Mouse (Mus musculus): ENCODE measurements around the gene Nln. TPM values are rescaled to one million over a fixed set of nuclear protein-coding genes. Genes with fewer than 3 reads are reported as not detected.

The Nln gene
- polyA plus RNA-seq, 1 experiment = 57.6 TPM

DNA sequence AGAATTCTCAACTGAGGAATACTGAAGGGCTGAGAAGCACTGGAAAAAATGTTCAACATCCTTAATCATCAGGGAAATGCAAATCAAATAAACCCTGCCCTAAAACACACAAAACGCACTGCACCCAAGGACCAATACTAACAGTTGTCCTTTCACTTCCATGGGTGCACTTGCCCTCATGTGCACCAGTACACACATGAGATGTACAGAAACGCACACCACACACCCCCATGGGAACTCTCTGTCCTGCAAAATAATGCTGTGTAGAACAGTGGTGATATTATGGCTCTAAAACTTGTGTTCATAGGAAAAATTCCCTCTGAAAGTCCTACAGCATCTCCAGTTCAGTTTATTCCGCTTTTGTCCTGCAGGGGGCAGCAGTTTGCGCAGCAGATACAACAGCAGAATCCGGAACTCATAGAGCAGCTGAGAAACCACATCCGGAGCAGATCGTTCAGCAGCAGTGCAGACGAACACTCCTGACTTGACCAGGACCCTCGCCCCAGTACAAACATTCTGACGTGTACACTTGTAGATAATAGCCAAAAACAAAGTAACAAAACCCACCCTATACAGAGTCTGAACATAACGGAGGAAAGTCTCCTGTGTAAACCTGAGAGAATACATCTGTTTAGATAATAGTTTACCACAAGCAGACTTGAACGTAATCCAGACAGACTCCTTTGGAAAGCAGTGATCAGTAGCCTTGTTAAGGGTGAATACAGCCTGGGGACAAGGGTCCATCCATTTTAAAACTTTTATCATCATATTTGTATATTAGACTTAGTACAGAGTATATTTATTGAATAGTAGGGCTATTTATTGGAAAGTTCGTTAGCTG, 30.2 kb upstream of the Nln start:
- no peaks in the 10 kb centered on the region for H3K27me3 ChIP-seq (ENCODE audit: control insufficient read depth, insufficient read depth, low read length, poor library complexity, severe bottlenecking)
- H3K4me1 ChIP-seq (ENCODE audit: control insufficient read depth, insufficient read depth, low read length) = no peaks in the 10 kb centered on the region
- no peak overlapping the region; the same call in 1 of the 2 replicates for H3K4me3 ChIP-seq (ENCODE audit: low read depth, low read length)
- H3K9me3 ChIP-seq (replicated peaks; ENCODE audit: control insufficient read depth, insufficient read depth, low read length, poor library complexity, severe bottlenecking) = no peaks in the 10 kb centered on the region
- H3K27ac ChIP-seq (ENCODE audit: insufficient read depth, low read length) = no peak overlapping the region
- peaks cover 7% of the 10 kb centered on the region; the same call in 1 of the 2 replicates for H3K36me3 ChIP-seq (ENCODE audit: control insufficient read depth, insufficient read depth, low read length, poor library complexity, severe bottlenecking)
- TF ChIP-seq POLR2A (IDR thresholded peaks at IDR 0.05; ENCODE audit: insufficient read depth, low read length) (no peak), CTCF (IDR thresholded peaks at IDR 0.05; ENCODE audit: low read depth, low read length) (peak; percentile 79), EP300 (IDR thresholded peaks at IDR 0.05; ENCODE audit: insufficient read depth, low read depth, low read length) (no peak)
- H3K9ac ChIP-seq (ENCODE audit: low read depth, poor library complexity, severe bottlenecking) = no peak overlapping the region

DNA sequence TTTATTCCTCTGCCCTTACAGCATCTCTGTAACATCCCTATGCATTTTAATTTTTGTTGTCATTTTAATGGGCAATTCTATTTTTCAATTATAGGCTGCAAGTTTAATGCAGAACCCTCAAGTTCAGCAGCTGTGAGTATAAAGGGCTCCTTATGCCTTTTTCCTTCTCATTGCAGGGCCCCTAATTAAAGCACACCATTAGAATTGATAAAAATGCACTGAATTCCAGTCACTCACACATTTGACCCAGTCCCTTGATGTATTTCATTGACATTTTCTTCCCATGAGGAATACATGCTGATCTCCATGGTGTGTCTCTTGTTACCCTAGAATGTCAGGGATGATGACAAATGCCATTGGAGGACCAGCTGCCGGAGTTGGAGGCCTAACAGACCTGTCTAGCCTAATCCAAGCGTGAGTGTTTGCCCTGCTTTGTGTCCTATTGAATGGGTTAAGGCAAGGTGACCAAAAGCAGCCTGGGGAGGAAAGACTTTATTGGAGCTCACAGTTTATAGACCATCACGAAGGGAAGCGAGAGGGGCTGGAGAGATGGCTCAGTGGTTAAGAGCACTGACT, 25.2 kb upstream of the Nln start:
- TF ChIP-seq POLR2A (IDR thresholded peaks at IDR 0.05; ENCODE audit: insufficient read depth, low read length) = no peak
- TF ChIP-seq EP300 (IDR thresholded peaks at IDR 0.05; ENCODE audit: insufficient read depth, low read depth, low read length) = no peak
- no peak for TF ChIP-seq CTCF (IDR thresholded peaks at IDR 0.05; ENCODE audit: low read depth, low read length)
- Histone ChIP-seq H3K36me3 (ENCODE audit: control insufficient read depth, insufficient read depth, low read length, poor library complexity, severe bottlenecking) (no peaks in the 10 kb centered on the region), H3K27ac (ENCODE audit: insufficient read depth, low read length) (no peak overlapping the region), H3K4me3 (ENCODE audit: low read depth, low read length) (no peak overlapping the region), H3K9me3 (replicated peaks; ENCODE audit: control insufficient read depth, insufficient read depth, low read length, poor library complexity, severe bottlenecking) (no peaks in the 10 kb centered on the region), H3K9ac (ENCODE audit: low read depth, poor library complexity, severe bottlenecking) (no peak overlapping the region), H3K27me3 (ENCODE audit: control insufficient read depth, insufficient read depth, low read length, poor library complexity, severe bottlenecking) (no peaks in the 10 kb centered on the region), H3K4me1 (ENCODE audit: control insufficient read depth, insufficient read depth, low read length) (no peaks in the 10 kb centered on the region)

DNA sequence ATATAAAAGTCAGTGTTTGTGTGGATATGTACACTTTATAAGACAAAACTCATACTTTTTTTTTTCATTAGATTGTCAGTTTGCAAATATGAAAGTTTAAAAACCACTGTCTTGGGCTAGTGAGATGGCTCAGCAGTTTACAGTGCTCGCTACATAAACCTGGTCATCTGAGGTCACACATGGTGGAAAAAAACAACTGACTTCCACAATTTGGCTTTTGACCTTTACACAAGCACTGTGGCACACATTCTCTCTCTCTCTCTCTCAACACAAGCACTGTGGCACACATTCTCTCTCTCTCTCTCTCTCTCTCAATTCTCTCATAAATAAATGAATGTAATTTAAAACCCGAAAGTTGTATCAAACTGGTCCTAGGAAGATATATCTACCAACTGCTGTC, 23.1 kb upstream of the Nln start:
- H3K4me3 ChIP-seq (ENCODE audit: low read depth, low read length) = no peak overlapping the region
- no peak overlapping the region for H3K27ac ChIP-seq (ENCODE audit: insufficient read depth, low read length)
- H3K9me3 ChIP-seq (replicated peaks; ENCODE audit: control insufficient read depth, insufficient read depth, low read length, poor library complexity, severe bottlenecking) = no peaks in the 10 kb centered on the region
- no peak for TF ChIP-seq EP300 (IDR thresholded peaks at IDR 0.05; ENCODE audit: insufficient read depth, low read depth, low read length)
- no peak for TF ChIP-seq CTCF (IDR thresholded peaks at IDR 0.05; ENCODE audit: low read depth, low read length)
- no peak for TF ChIP-seq POLR2A (IDR thresholded peaks at IDR 0.05; ENCODE audit: insufficient read depth, low read length)
- no peaks in the 10 kb centered on the region for H3K36me3 ChIP-seq (ENCODE audit: control insufficient read depth, insufficient read depth, low read length, poor library complexity, severe bottlenecking)
- no peaks in the 10 kb centered on the region for H3K4me1 ChIP-seq (ENCODE audit: control insufficient read depth, insufficient read depth, low read length)
- no peaks in the 10 kb centered on the region for H3K27me3 ChIP-seq (ENCODE audit: control insufficient read depth, insufficient read depth, low read length, poor library complexity, severe bottlenecking)
- H3K9ac ChIP-seq (ENCODE audit: low read depth, poor library complexity, severe bottlenecking) = no peak overlapping the region

DNA sequence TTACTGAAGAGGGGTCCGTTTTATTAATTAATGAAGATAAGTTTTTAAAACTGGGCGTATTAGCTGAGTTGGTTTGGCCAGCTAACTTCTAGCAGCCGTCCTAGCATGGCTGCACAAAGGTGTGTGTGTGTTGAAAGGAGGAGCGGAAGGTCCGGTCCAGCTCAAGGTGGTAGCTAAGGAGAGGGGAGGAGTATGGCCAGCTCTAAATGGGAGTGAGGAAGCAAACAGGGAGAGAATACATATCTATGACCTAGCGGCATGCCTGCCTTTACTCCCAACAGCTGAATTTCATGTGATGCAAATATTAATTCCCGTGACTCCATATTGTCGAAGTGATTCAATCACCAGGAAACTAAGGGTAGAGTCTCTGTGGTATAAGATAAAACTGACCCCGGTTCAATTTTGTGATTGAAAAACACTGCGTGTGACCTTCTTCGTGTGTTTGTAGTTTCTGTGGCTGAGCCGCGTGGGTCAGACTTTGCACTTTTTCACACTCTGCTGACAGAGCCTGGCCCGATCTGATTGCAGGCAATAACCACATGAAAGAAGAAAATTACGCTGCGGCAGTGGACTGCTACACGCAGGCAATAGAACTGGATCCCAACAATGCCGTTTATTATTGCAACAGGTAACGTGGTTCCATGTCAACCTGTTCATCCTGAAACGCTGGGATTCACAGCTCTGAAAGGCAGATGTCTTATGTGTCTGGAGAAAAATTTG, 14.4 kb upstream of the Nln start:
- H3K36me3 ChIP-seq (ENCODE audit: control insufficient read depth, insufficient read depth, low read length, poor library complexity, severe bottlenecking) = no peaks in the 10 kb centered on the region
- H3K9me3 ChIP-seq (replicated peaks; ENCODE audit: control insufficient read depth, insufficient read depth, low read length, poor library complexity, severe bottlenecking) = no peaks in the 10 kb centered on the region
- TF ChIP-seq CTCF (IDR thresholded peaks at IDR 0.05; ENCODE audit: low read depth, low read length) (no peak), EP300 (IDR thresholded peaks at IDR 0.05; ENCODE audit: insufficient read depth, low read depth, low read length) (no peak), POLR2A (IDR thresholded peaks at IDR 0.05; ENCODE audit: insufficient read depth, low read length) (no peak)
- H3K27me3 ChIP-seq (ENCODE audit: control insufficient read depth, insufficient read depth, low read length, poor library complexity, severe bottlenecking) = no peaks in the 10 kb centered on the region
- no peaks in the 10 kb centered on the region for H3K4me1 ChIP-seq (ENCODE audit: control insufficient read depth, insufficient read depth, low read length)
- no peak overlapping the region for H3K4me3 ChIP-seq (ENCODE audit: low read depth, low read length)
- no peak overlapping the region for H3K27ac ChIP-seq (ENCODE audit: insufficient read depth, low read length)
- no peak overlapping the region for H3K9ac ChIP-seq (ENCODE audit: low read depth, poor library complexity, severe bottlenecking)

DNA sequence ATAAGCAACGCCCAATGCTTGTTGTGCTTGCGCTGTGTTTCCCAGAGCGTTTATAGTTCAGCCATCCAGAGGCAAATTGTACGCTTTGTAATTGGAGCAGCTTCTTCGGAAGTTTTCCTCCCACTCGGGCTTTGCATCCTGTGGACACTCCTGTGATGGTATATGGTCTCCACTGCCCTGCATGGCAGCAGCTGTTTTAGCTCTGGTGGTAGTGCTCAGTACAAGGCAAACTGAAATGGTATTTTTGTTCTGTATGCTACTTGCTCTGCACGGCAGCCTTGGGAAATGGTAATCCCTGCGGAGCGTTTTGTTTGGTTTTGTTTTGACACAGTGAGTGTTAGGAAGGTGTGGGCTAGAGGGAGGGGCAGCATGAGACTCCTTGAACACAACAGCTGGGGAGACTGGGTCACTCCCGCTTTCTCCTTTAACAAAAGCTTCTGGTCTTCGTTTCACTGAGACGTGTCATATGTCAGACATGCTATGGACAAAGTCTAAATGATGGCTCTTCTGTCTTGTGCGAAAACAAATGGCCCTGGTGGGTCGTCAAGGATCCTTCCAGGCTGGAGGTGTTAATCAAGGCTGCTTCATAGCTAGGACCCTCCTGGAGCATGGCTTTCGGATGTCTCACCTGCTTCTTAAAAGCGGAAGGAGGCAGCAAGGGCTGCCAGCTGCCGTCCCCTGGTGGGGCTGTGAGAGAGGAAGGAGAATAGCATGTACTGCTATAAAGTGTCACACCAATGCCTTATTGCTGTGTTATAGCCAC, 12.8 kb upstream of the Nln start:
- no peak overlapping the region for H3K9ac ChIP-seq (ENCODE audit: low read depth, poor library complexity, severe bottlenecking)
- no peak for TF ChIP-seq CTCF (IDR thresholded peaks at IDR 0.05; ENCODE audit: low read depth, low read length)
- TF ChIP-seq EP300 (IDR thresholded peaks at IDR 0.05; ENCODE audit: insufficient read depth, low read depth, low read length) = no peak
- TF ChIP-seq POLR2A (IDR thresholded peaks at IDR 0.05; ENCODE audit: insufficient read depth, low read length) = no peak
- no peaks in the 10 kb centered on the region for H3K36me3 ChIP-seq (ENCODE audit: control insufficient read depth, insufficient read depth, low read length, poor library complexity, severe bottlenecking)
- no peaks in the 10 kb centered on the region for H3K4me1 ChIP-seq (ENCODE audit: control insufficient read depth, insufficient read depth, low read length)
- H3K4me3 ChIP-seq (ENCODE audit: low read depth, low read length) = no peak overlapping the region
- no peaks in the 10 kb centered on the region for H3K27me3 ChIP-seq (ENCODE audit: control insufficient read depth, insufficient read depth, low read length, poor library complexity, severe bottlenecking)
- H3K9me3 ChIP-seq (replicated peaks; ENCODE audit: control insufficient read depth, insufficient read depth, low read length, poor library complexity, severe bottlenecking) = no peaks in the 10 kb centered on the region
- H3K27ac ChIP-seq (ENCODE audit: insufficient read depth, low read length) = no peak overlapping the region

All from ES-Bruce4 (cell line).